Mouse (Mus musculus): Measurements from ENCODE around the gene Tnfsf10.

Gene Tnfsf10

GRCm38 (mm10) chr3:27371725-27372650, 55.2 kb downstream of the Tnfsf10 start:
- no peak for DNase-seq (ENCODE audit: low read depth)

DNA sequence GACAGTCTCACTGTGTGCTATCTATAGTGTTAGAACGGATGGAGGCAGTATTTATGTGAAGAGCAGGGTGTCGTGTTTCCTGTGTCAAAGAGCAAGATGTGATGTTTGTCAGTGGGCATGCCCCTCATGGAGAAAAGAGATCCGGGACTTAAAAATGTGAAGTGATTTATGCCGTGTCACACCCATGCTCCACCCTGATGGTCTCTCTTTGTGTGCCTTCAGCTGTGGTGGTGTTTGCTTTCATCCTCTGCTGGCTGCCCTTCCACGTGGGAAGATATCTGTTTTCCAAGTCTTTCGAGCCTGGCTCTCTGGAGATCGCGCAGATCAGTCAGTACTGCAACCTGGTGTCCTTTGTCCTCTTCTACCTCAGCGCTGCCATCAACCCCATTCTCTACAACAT, 57.6 kb downstream of the Tnfsf10 start:
- DNase-seq (ENCODE audit: low read depth): no peak

- no peak for DNase-seq (ENCODE audit: low read depth)
Measured at GRCm38 (mm10) chr3:27377935-27378334, 61.1 kb downstream of the Tnfsf10 start.

DNA sequence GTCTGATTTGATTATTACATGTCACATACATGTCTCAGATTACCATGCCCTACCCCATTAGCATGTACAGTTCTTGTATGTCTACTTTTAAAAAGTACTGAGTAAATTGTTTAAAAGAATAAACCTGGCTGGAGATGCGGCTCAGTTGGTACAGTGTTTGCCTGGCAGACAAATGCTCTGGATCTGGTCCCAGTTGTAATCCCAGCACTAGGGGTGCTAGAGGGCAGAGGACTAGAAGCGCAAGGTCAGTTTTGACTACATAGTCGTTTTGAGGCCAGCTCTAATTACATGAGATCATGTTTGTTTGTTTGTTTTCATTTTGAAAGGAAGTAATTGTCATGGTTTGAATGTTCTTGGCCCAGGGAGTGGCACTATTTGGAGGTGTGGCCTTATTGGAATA, 68.0 kb downstream of the Tnfsf10 start:
- no peak for DNase-seq (ENCODE audit: low read depth)

DNA sequence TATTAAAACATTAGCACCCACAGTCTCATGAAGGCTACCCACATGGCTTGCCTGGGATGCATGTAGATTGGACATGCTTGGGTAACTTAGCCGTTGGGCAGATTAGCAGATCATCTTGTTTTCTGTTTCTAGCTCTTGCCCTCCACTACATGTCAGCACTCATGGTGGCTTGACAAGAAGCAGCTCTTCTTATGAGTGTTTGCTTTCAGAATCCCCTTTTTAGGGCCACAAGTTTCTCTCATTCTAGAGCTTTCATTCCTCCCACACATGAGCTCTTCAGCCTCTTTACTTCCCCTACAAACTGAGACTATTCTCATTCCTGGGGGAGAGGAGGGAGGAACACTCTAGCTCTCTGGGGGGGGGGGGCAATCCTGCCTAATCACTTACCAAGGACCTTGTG, 73.1 kb downstream of the Tnfsf10 start:
- DNase-seq (ENCODE audit: low read depth): no peak

Measured in fibroblast of lung, adult 2 months (primary cell).